Mouse (Mus musculus) layer of hippocampus, postnatal 25 days (tissue): Measurements from ENCODE around the gene Nup214. TPM values are rescaled to one million over a fixed set of nuclear protein-coding genes. Genes with fewer than 3 reads are reported as not detected.

Source experiments
- DNase-seq, 2 experiments: peaks; one replicate each; pipeline ENCODE4 v3.0.0; 2022; ENCODE audit warnings: mixed read lengths in 2 of 2, low spot score in 1 of 2; ENCODE audit errors: extremely low spot score in 1 of 2
- microRNA-seq, 2 experiments: library from miRNA; unstranded; fragments of <30 nt; microRNA quantifications; one replicate each; pipeline ENCODE4 v1.2.0; 2021
- total RNA-seq, 2 experiments: library from RNA; stranded (reverse); gene quantifications; 2 replicates each; pipeline ENCODE4 v1.2.3; 2021

Nup214 gene
- total RNA-seq, 2 experiments from 2014 or later, result 49.3 to 63.5 TPM

GRCm38 (mm10) chr2:32088372-32088981 is 114.2 kb downstream of the Nup214 start:
- DNase-seq, result no peak

GRCm38 (mm10) chr2:32089606-32090005 is 115.4 kb downstream of the Nup214 start:
- DNase-seq, result no peak

GRCm38 (mm10) chr2:32090145-32090544 is 115.9 kb downstream of the Nup214 start:
- no peak for DNase-seq

GRCm38 (mm10) chr2:32091956-32092355 is 117.7 kb downstream of the Nup214 start:
- DNase-seq, result no peak

- no peak for DNase-seq
Observed at GRCm38 (mm10) chr2:32094001-32094707, 119.9 kb downstream of the Nup214 start.

- peak; percentile 61 to 69 for DNase-seq
Observed at GRCm38 (mm10) chr2:32095351-32096121, 121.3 kb downstream of the Nup214 start, which contains the start of gene Plpp7. Plpp7 (plus strand) TSS chr2:32095528.

- no peak for DNase-seq
Observed at GRCm38 (mm10) chr2:32096122-32096420, 121.8 kb downstream of the Nup214 start.

GRCm38 (mm10) chr2:32102944-32103343 is 128.7 kb downstream of the Nup214 start:
- DNase-seq, result no peak

- DNase-seq, result no peak
Observed at GRCm38 (mm10) chr2:32103557-32103956, 129.3 kb downstream of the Nup214 start.

Small RNA genes within 50 kb of the gene (microRNA-seq; reads per million reads assigned to microRNA genes)
- 3.4 to 4.0 reads per million in 2 experiments for gene Mir7674

Other genes with a start within 250 kb of the Nup214 start
- gene Qrfp, start 163.9 kb upstream of the Nup214 start, total RNA-seq, result not detected
- gene Fibcd1, start 128.4 kb upstream of the Nup214 start, total RNA-seq, result 100 to 1,000 TPM; 115 to 137 TPM
- gene Lamc3, start 87.1 kb upstream of the Nup214 start, total RNA-seq, result 1 to 10 TPM; 6.8 to 7.3 TPM
- gene Aif1l, start 24.3 kb upstream of the Nup214 start, total RNA-seq, result 1 to 10 TPM; 6.0 to 7.9 TPM
- 1 to 10 TPM; 3.2 to 6.3 TPM for gene Fam78a, start 110.4 kb downstream of the Nup214 start, total RNA-seq
- gene Plpp7, start 121.1 kb downstream of the Nup214 start, total RNA-seq, result 10 to 100 TPM; 23.7 to 24.4 TPM
- 100 to 1,000 TPM; 248 to 275 TPM for gene Prrc2b, start 176.6 kb downstream of the Nup214 start, total RNA-seq